Mouse (Mus musculus) neural tube, embryonic 15.5 days (tissue): ENCODE measurements around the gene Cemip. TPM values are rescaled to one million over a fixed set of nuclear protein-coding genes. Genes with fewer than 3 reads are reported as not detected.

Experiments used
- ATAC-seq: fragments of 200-750 bp; cut with Nextera tagmentation; 2 replicates; pipeline ENCODE4 v1.8.0; 2017; ENCODE audit warnings: mild to moderate bottlenecking, moderate TSS enrichment, moderate library complexity; ENCODE audit not compliant: low FRiP score
- H3K27ac ChIP-seq: fragments of 300-500 bp; sonication (generic); replicated peaks from 2 replicates; pipeline ENCODE4 v1.5.1; 2015; ENCODE audit warnings: mild to moderate bottlenecking, inconsistent platforms
- H3K27me3 ChIP-seq: fragments of 300-500 bp; sonication (generic); replicated peaks from 2 replicates; pipeline ENCODE4 v1.6.1; 2015; ENCODE audit warnings: inconsistent platforms
- H3K36me3 ChIP-seq: fragments of 300-500 bp; sonication (generic); 2 replicates; pipeline ENCODE4 v1.6.1; 2015; ENCODE audit warnings: inconsistent platforms
- H3K4me1 ChIP-seq: fragments of 300-500 bp; sonication (generic); 2 replicates; pipeline ENCODE4 v1.6.1; 2015; ENCODE audit warnings: inconsistent platforms
- H3K4me2 ChIP-seq: fragments of 300-500 bp; sonication (generic); 2 replicates; pipeline ENCODE4 v1.6.1; 2015; ENCODE audit warnings: inconsistent platforms, mild to moderate bottlenecking, moderate library complexity
- H3K4me3 ChIP-seq: fragments of 300-500 bp; sonication (generic); replicated peaks from 2 replicates; pipeline ENCODE4 v1.5.1; 2015; ENCODE audit warnings: mild to moderate bottlenecking, inconsistent platforms
- H3K9ac ChIP-seq: fragments of 300-500 bp; sonication (generic); replicated peaks from 2 replicates; pipeline ENCODE4 v1.6.1; 2015; ENCODE audit warnings: mild to moderate bottlenecking, inconsistent platforms
- H3K9me3 ChIP-seq: fragments of 300-500 bp; sonication (generic); replicated peaks from 2 replicates; pipeline ENCODE4 v1.6.1; 2016; ENCODE audit warnings: inconsistent platforms
- WGBS: fragments of 180-500 bp; shearing (Covaris S2); methylation state at CpG from one replicate; pipeline ENCODE4 v1.1.7; 2015; ENCODE audit warnings: mixed read lengths; 5-methylcytosine and 5-hydroxymethylcytosine counted together
- polyA plus RNA-seq: library from polyadenylated mRNA; unstranded; fragments of >200 nt; fragmentation: Nextera tagmentation; extraction: Ambion mirVana; gene quantifications from 2 replicates; pipeline ENCODE4 v1.2.1, GENCODE M21; 2015

The Cemip gene
- polyA plus RNA-seq, 1 experiment from 2014 or later: 0.83 TPM

DNA sequence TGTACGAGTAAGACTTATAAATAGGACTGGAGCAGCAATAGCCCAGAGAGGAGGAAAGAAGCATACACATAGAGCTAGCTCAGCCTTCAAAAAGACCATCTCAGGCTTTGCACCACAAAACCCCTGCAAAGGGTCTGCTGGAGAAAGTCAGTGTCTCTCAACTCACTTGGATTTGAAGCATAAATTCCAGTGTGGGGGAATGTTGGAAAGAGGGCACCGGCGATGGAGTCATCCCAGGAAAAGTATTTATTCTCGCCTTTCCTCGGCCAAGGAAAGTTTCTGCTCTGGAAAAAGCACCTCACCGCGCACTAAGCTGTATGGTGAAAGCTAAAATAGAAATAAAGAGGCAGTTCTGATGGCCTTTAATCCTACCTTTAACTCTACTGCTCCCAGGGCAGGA is 32.4 kb downstream of the Cemip start:
- 89% methylated on average over 7 of the region's 7 CpGs for WGBS
- H3K36me3 ChIP-seq: no peaks in the 10 kb centered on the region
- no peaks in the 10 kb centered on the region for H3K9me3 ChIP-seq
- H3K4me3 ChIP-seq: no peak overlapping the region
- H3K4me2 ChIP-seq: no peak overlapping the region
- no peak for ATAC-seq
- H3K27ac ChIP-seq: no peak overlapping the region
- H3K4me1 ChIP-seq: no peaks in the 10 kb centered on the region
- H3K9ac ChIP-seq: no peak overlapping the region
- H3K27me3 ChIP-seq: no peaks in the 10 kb centered on the region

DNA sequence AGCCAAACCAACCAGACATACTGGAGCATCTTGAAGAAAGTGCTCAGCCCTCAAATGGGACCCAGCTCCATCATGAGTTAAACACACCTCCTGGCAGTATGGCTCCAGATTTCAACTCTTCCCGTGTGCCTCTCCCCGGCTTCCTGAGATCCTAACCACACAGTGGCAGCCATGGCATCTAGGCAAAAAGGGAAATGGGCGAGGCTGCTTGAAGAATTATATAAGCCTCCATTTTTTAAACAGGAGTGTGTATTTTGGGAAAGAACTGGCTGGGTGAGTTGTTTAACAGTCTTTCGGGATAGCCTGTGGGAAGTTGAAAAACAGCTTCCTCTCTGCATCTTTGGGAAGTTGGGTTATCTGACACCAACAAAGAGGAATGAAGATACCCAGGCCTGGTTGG is 34.9 kb downstream of the Cemip start:
- no peak overlapping the region for H3K4me2 ChIP-seq
- no peaks in the 10 kb centered on the region for H3K27me3 ChIP-seq
- no peak for ATAC-seq
- no peak overlapping the region for H3K9ac ChIP-seq
- no peaks in the 10 kb centered on the region for H3K4me1 ChIP-seq
- WGBS: 93% methylated on average over 4 of the region's 4 CpGs
- H3K9me3 ChIP-seq: no peaks in the 10 kb centered on the region
- no peaks in the 10 kb centered on the region for H3K36me3 ChIP-seq
- H3K4me3 ChIP-seq: no peak overlapping the region
- H3K27ac ChIP-seq: no peak overlapping the region

DNA sequence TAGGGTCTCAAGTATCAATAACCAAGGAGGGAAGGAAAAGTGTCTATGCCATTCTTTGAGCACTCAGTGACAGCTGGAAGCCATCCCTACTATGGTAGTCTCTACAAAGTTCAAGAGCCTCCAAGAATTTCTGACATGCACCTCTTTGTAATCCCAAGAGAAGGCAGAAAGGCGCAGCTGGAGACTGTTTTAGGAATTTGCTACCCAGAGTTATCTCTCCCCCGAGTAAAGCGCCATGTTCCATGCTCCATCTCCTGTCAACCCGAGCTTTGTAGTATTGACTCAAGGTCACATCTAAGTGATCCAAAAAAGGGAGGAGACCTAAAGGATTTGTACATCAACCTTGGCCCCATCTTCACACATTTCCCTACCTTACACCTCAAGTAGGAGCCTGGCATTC is 40.8 kb downstream of the Cemip start:
- Histone ChIP-seq H3K27me3 (no peaks in the 10 kb centered on the region), H3K36me3 (no peaks in the 10 kb centered on the region), H3K4me3 (no peak overlapping the region), H3K9me3 (no peaks in the 10 kb centered on the region), H3K27ac (no peak overlapping the region), H3K4me1 (no peaks in the 10 kb centered on the region), H3K4me2 (no peak overlapping the region), H3K9ac (no peak overlapping the region)
- ATAC-seq: no peak
- WGBS: 91% methylated on average over 4 of the region's 4 CpGs

DNA sequence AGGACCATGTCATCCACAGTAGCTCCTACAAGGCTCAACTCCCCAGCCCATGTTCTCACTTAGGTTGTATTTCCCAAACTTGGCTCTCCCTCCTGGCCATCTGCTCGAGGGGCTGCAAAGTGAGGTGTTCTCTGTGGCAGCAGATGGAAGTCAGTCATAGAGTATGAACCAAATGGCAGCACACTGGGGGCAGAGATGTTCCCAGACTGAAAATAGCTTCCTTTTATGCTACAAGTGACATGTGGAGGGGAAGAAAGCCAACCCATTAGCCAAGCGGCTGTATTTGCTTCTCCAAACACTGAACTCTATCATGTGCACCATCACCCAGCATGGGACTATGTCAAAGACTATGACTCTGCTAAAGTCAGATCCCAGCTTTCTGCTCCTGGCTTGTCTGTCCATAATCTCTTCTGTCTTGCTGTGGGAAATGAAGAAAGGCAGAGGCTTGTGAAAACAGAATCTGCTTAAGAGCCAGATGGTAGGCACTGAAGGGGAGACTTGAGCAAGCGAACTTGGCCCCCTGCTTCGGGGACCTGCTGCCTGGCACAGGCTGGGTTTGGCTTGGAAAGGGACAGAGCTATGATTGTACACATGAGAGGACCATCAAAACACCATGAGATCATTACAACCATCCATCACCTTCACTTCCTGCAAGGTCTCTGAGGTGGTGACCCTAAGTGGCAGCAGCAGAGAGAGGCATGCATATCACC is 41.6 kb downstream of the Cemip start:
- no peaks in the 10 kb centered on the region for H3K9me3 ChIP-seq
- H3K27ac ChIP-seq: no peak overlapping the region
- H3K9ac ChIP-seq: no peak overlapping the region
- H3K4me3 ChIP-seq: no peak overlapping the region
- no peak overlapping the region for H3K4me2 ChIP-seq
- WGBS: 79% methylated on average over 4 of the region's 4 CpGs
- no peak for ATAC-seq
- no peaks in the 10 kb centered on the region for H3K36me3 ChIP-seq
- H3K4me1 ChIP-seq: no peaks in the 10 kb centered on the region
- no peaks in the 10 kb centered on the region for H3K27me3 ChIP-seq

DNA sequence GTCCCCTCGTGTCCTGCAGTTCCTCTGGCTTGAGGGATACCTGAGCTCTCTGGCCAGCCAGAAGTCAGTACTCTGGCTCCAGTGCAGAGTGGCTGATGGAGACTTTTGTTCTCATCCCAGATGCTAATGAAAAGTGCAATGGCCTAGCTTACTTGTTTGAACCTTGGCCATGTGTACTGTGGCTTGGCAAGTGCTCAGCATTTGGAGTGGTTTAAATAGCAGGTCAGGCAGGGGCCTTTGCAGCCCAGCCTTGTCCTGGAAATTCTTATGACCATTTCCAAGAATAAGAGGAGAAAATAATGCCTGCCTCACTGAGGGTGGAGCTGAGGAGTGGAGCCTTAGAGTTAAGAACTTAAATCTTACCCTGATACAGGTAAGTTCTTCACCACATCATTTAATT is 43.6 kb downstream of the Cemip start:
- ATAC-seq: no peak
- Histone ChIP-seq H3K9ac (no peak overlapping the region), H3K36me3 (no peaks in the 10 kb centered on the region), H3K9me3 (no peaks in the 10 kb centered on the region), H3K4me2 (no peak overlapping the region), H3K4me1 (no peaks in the 10 kb centered on the region), H3K27ac (no peak overlapping the region), H3K27me3 (no peaks in the 10 kb centered on the region), H3K4me3 (no peak overlapping the region)
- WGBS: 76% methylated on average over 1 of the region's 1 CpGs

DNA sequence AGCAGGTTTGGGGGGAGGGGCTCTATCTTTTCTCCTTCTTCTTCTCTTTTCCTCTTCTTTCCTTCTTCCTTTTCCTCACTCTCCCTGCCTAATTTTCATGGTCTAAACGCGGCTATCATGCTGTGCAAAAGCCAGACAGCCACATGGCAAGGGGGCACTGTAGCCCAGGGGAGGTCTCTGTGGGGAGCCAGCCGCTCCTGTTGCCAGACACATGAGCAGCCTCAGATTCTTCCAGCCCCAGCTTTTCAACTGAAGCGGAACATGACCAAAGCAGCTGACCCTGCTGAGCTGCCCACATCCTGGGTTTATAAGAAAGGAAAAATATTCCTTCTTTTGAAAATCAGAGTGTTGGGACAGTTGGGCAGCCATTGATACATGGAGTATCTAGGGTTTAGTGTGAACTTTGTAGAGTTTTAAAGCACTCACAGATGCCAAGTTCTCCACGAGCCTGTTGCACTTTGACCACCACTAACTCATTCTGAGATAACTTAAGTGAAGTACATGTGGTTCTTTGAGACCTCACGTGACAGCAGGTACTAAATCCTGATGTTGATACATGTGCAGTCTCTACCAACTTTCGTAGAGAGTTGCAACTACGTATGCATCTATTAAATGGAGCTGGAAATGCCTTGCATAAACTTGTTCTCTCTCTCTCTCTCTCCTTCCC is 46.3 kb downstream of the Cemip start:
- no peaks in the 10 kb centered on the region for H3K36me3 ChIP-seq
- H3K4me2 ChIP-seq: no peak overlapping the region
- no peak for ATAC-seq
- H3K27ac ChIP-seq: no peak overlapping the region
- H3K4me1 ChIP-seq: no peaks in the 10 kb centered on the region
- H3K4me3 ChIP-seq: no peak overlapping the region
- 73% methylated on average over 8 of the region's 8 CpGs for WGBS
- H3K9me3 ChIP-seq: no peaks in the 10 kb centered on the region
- no peak overlapping the region for H3K9ac ChIP-seq
- H3K27me3 ChIP-seq: no peaks in the 10 kb centered on the region

DNA sequence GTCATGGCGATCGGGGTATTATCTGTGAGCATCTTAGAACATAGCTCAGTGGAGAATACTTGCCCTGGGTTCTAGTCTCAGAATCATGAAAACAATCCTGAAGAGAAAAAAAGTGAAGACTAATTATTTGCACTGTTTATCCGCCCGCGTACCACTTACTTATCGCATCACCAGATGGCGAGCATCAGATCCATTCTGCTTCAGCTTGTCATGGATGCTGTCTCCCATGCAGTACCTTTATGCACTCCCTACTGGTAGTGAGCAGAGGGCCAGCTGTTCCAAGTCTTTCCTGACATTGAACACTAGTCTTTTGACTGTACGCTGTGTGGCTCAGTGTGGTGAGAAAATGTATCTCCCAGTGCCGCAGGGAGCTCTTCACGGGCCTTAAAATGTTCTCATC is 47.7 kb downstream of the Cemip start:
- no peak overlapping the region for H3K27ac ChIP-seq
- H3K9me3 ChIP-seq: no peaks in the 10 kb centered on the region
- whole genome bisulfite sequencing: 92% methylated on average over 10 of the region's 10 CpGs
- H3K4me1 ChIP-seq: no peaks in the 10 kb centered on the region
- H3K9ac ChIP-seq: no peak overlapping the region
- ATAC-seq: no peak
- no peak overlapping the region for H3K4me2 ChIP-seq
- H3K36me3 ChIP-seq: no peaks in the 10 kb centered on the region
- no peak overlapping the region for H3K4me3 ChIP-seq
- H3K27me3 ChIP-seq: no peaks in the 10 kb centered on the region

DNA sequence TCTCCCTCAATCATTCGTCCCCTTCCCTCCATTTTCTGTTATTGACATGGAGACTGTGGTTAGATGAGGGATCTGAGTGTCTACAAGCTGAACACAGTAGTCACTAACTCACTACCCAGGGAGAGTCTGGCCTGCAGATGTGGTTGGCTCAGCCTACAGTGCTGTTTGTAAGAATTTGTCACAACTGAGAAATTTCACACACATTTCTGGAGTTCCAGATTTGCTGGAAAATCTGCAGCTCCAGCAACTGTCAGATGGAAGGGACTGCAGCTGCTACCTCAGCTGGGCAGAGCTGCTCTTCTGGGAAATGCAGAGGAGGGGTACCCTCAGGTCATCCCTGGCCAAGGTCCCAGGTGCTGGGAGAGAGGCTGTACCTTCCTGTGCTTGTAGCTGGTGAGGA is 53.5 kb downstream of the Cemip start:
- no peaks in the 10 kb centered on the region for H3K36me3 ChIP-seq
- 100% methylated on average over 1 of the region's 1 CpGs for WGBS
- H3K27me3 ChIP-seq: no peaks in the 10 kb centered on the region
- no peak for ATAC-seq
- H3K9me3 ChIP-seq: no peaks in the 10 kb centered on the region
- peaks cover 7% of the 10 kb centered on the region for H3K4me1 ChIP-seq
- no peak overlapping the region for H3K9ac ChIP-seq
- no peak overlapping the region for H3K4me2 ChIP-seq
- no peak overlapping the region for H3K27ac ChIP-seq
- no peak overlapping the region for H3K4me3 ChIP-seq

DNA sequence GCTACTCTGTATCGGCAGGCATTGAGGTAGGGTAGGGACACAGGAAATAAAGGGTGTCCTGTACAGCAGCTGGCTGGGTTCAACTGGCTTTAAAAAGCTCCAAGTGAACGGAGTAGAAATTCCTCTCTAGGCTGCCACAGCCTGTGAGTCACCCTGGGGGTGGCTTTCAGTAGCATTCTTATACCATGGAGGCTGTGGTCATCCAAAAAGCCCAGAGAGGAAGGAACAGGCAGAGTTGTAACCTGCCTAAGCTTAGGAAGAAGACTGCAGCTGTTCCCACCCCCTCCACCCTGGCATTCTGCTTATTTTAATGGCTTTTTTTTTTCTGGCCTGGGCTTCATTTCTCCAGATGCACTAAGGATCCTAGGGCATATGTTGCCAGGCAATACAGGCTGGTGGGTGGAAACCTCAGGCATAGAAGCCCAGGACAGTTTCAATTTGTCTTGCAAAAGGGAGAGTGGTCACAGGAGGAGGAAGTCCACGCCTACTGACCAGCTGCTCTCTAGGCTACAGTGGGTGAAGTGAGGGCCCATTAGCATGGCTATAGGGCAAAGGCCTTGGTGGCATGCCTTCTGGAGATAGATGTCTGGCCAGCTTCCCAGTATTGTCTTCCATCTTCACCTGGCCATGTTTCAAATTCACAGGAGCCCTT is 57.1 kb downstream of the Cemip start:
- Histone ChIP-seq H3K27me3 (no peaks in the 10 kb centered on the region), H3K4me1 (peaks cover 7% of the 10 kb centered on the region), H3K9me3 (no peaks in the 10 kb centered on the region), H3K36me3 (no peaks in the 10 kb centered on the region), H3K4me3 (no peak overlapping the region), H3K4me2 (no peak overlapping the region), H3K27ac (no peak overlapping the region), H3K9ac (no peak overlapping the region)
- ATAC-seq: no peak
- WGBS: 35% methylated on average over 3 of the region's 3 CpGs

DNA sequence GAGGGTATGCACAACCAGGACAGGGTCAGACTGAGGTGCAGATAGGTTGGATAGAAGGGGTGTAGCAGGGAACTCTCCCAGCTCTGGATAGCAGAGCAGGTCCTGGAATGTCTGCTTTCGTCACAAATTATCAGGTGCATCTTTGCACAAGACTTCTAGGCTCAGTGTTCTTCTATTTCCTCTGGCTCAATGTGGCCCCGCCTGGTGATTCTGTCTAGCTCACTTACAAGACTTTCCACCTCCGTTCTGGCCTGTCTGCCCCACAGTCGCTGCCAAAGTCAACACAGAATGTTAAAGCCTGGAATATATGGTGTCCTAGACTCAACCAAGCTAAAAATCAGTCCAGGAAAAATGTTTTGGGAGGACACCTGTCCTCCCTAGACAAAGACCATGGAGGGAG is 57.9 kb downstream of the Cemip start:
- H3K4me2 ChIP-seq: no peak overlapping the region
- WGBS: 87% methylated on average over 4 of the region's 4 CpGs
- H3K36me3 ChIP-seq: no peaks in the 10 kb centered on the region
- H3K9me3 ChIP-seq: no peaks in the 10 kb centered on the region
- ATAC-seq: no peak
- peaks cover 7% of the 10 kb centered on the region for H3K4me1 ChIP-seq
- no peak overlapping the region for H3K4me3 ChIP-seq
- H3K27me3 ChIP-seq: no peaks in the 10 kb centered on the region
- no peak overlapping the region for H3K9ac ChIP-seq
- no peak overlapping the region for H3K27ac ChIP-seq

DNA sequence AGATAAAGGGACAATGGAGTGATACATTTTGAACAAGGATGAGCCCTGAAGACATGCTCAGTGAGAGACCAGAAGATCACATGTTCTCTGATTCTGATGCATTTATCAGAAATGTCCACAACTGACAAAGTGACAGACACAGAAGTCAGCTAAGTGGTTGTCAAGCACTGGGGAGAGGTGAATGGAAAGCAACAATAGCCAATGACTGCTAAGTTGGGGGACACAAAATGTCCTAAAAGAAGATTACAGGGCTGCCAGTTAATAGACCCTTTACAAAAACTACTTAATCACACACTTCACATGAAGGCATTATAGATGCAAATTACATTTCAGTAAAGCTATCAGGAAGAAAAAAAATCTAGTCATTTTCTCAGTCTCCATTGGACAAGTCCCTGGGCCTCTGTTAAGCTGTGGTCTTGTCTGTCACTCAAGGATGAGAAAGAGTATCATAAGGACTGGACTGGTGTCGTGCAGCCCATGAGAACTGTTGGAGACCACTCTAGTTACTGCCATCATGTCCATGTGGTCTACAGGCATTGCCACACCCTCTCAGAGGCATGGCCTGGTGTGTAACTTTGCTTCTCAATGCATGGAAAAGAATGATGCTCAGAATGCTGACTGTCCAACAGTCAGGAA is 59.2 kb downstream of the Cemip start:
- no peak overlapping the region for H3K4me3 ChIP-seq
- H3K4me1 ChIP-seq: peaks cover 7% of the 10 kb centered on the region
- WGBS: 83% methylated on average over 1 of the region's 1 CpGs
- H3K9me3 ChIP-seq: no peaks in the 10 kb centered on the region
- H3K36me3 ChIP-seq: no peaks in the 10 kb centered on the region
- H3K9ac ChIP-seq: no peak overlapping the region
- no peak overlapping the region for H3K4me2 ChIP-seq
- no peaks in the 10 kb centered on the region for H3K27me3 ChIP-seq
- ATAC-seq: no peak
- H3K27ac ChIP-seq: no peak overlapping the region

DNA sequence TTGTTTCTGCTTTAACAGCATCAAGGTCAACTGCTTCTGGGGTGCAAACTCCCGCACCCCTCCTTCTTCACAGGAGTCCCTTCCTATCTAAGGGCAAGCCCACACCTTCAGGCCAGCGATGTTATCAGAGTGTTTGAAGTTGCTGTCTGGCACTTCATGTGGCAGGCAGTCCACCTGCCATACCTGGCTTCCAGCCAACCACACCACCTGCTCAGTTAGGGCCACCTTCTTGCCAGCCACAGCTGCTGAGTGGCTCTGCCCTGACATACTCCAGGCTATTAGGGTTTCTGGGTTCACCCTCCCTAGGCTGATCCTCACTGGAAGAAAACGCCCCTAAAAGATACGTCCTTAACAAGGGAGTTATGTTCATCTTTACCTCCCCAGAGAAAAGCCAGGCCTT is 60.2 kb downstream of the Cemip start:
- H3K4me1 ChIP-seq: peaks cover 7% of the 10 kb centered on the region
- no peak overlapping the region for H3K27ac ChIP-seq
- no peak overlapping the region for H3K9ac ChIP-seq
- ATAC-seq: no peak
- H3K27me3 ChIP-seq: no peaks in the 10 kb centered on the region
- no peaks in the 10 kb centered on the region for H3K9me3 ChIP-seq
- H3K4me2 ChIP-seq: no peak overlapping the region
- no peaks in the 10 kb centered on the region for H3K36me3 ChIP-seq
- WGBS: 90% methylated on average over 4 of the region's 4 CpGs
- H3K4me3 ChIP-seq: no peak overlapping the region
